Mouse (Mus musculus) heart, adult 2 months (tissue): Measurements from ENCODE around the gene Corin. TPM values are rescaled to one million over a fixed set of nuclear protein-coding genes. Genes with fewer than 3 reads are reported as not detected.

Experiments
- DNase-seq, 2 experiments: peaks; one replicate each; pipeline ENCODE4 v3.0.0; 2021
- H3K27ac ChIP-seq: fragments of 200-600 bp; 2 replicates; pipeline ENCODE4 v1.8.1; 2022
- H3K27me3 ChIP-seq: fragments of 200-500 bp; 2 replicates; pipeline ENCODE4 v1.6.1; 2012; ENCODE audit warnings: mild to moderate bottlenecking, low read length, inconsistent platforms, mixed read lengths; ENCODE audit not compliant: control insufficient read depth, insufficient read depth
- H3K36me3 ChIP-seq: fragments of 200-500 bp; 2 replicates; pipeline ENCODE4 v1.6.1; 2012; ENCODE audit warnings: low read length, inconsistent platforms; ENCODE audit not compliant: control insufficient read depth, insufficient read depth
- H3K4me1 ChIP-seq: fragments of 200-500 bp; 2 replicates; pipeline ENCODE4 v1.6.1; 2011; ENCODE audit warnings: low read length; ENCODE audit not compliant: control insufficient read depth, insufficient read depth
- H3K4me3 ChIP-seq: fragments of 200-600 bp; 2 replicates; pipeline ENCODE4 v1.8.1; 2022
- H3K79me2 ChIP-seq: fragments of 200-500 bp; replicated peaks from 2 replicates; pipeline ENCODE4 v1.6.1; 2012; ENCODE audit warnings: mild to moderate bottlenecking, inconsistent platforms, low read length, moderate library complexity, mixed read lengths; ENCODE audit not compliant: control insufficient read depth, insufficient read depth
- H3K9ac ChIP-seq: fragments of 200-500 bp; 2 replicates; pipeline ENCODE4 v1.6.1; 2012; ENCODE audit warnings: low read depth, mild to moderate bottlenecking, control low read depth, inconsistent platforms, low read length, mixed read lengths
- CTCF ChIP-seq: fragments of 200-600 bp; IDR thresholded peaks from 2 replicates; pipeline ENCODE4 v1.8.1; 2022; ENCODE audit warnings: antibody characterized with exemption, mild to moderate bottlenecking, moderate library complexity
- EP300 ChIP-seq: fragments of 200-500 bp; IDR thresholded peaks from 2 replicates; pipeline ENCODE4 v1.6.1; 2011; ENCODE audit warnings: low read depth, low read length, control low read depth; ENCODE audit not compliant: insufficient read depth
- POLR2A ChIP-seq: fragments of 200-500 bp; IDR thresholded peaks from 2 replicates; pipeline ENCODE4 v1.6.1; 2011; ENCODE audit warnings: mild to moderate bottlenecking, low read depth, low read length, control low read depth; ENCODE audit not compliant: insufficient read depth
- WGBS: fragments of 180-500 bp; shearing (Covaris S2); methylation state at CpG from one replicate; pipeline ENCODE4 v1.1.7; 2018; 5-methylcytosine and 5-hydroxymethylcytosine counted together
- intact Hi-C: fragments of 180-260 bp; cut with DNase I; formaldehyde crosslinking; loops from one replicate; pipeline ENCODE4 v1.15.1; 2025
- polyA plus RNA-seq: library from polyadenylated mRNA; depleted of rRNA; stranded (reverse); fragments of >200 nt; gene quantifications from 2 replicates; pipeline ENCODE4 v1.2.3, GENCODE M21; 2012; rRNA removed
- total RNA-seq, 2 experiments: library from RNA; stranded (reverse); gene quantifications; 2 replicates each; pipeline ENCODE4 v1.2.3; 2021

Gene Corin
- total and polyA plus RNA-seq, 3 experiments = 42.3 to 173 (median 121) TPM

DNA sequence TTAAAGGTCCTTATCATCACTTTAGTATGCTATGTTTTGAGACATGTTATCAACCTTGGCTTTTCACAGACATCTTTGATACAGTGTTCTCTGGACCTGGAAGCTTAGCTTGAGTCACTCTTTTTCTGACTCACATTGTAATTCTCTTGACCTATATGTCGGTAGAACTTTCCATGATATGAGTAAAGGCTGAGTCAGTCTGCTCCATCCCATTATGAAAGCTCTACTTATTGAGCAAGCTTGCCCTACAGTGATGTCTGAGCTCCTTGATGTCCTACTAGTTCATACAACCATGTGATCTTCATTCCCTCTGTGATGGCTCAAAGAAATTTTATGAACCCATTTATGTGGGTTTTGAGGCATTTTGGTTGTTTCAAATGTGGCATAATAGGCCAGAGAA lies 254.1 kb downstream of the Corin start:
- DNase-seq = no peak
- 38% methylated on average over 1 of the region's 1 CpGs for WGBS
- Histone ChIP-seq H3K36me3 (no peaks in the 10 kb centered on the region; the same call in 1 of the 2 replicates), H3K4me3 (no peak overlapping the region), H3K27ac (no peak overlapping the region), H3K4me1 (no peaks in the 10 kb centered on the region), H3K79me2 (no peaks in the 10 kb centered on the region), H3K9ac (no peak overlapping the region), H3K27me3 (no peaks in the 10 kb centered on the region)
- intact Hi-C loops = no loop called here
- TF ChIP-seq POLR2A (no peak), EP300 (no peak), CTCF (no peak)

Other genes with a start within 250 kb of the Corin start
- gene Nfxl1, start 55.2 kb upstream of the Corin start, total RNA-seq = 1 to 10 TPM; 5.8 to 6.2 TPM
- gene Nfxl1, start 55.2 kb upstream of the Corin start, polyA plus RNA-seq = 2.6 and 4.7 TPM in 2 replicates
- not detected for gene Zar1, start 76.8 kb upstream of the Corin start, total RNA-seq
- not detected in 2 replicates for gene Zar1, start 76.8 kb upstream of the Corin start, polyA plus RNA-seq
- not detected for gene Gm5868, start 83.1 kb upstream of the Corin start, total RNA-seq
- not detected in 2 replicates for gene Gm5868, start 83.1 kb upstream of the Corin start, polyA plus RNA-seq
- gene Cnga1, start 139.8 kb upstream of the Corin start, total RNA-seq = not detected
- gene Cnga1, start 139.8 kb upstream of the Corin start, polyA plus RNA-seq = not detected in 2 replicates
- gene Nipal1, start 143.3 kb upstream of the Corin start, total RNA-seq = not detected
- not detected in 2 replicates for gene Nipal1, start 143.3 kb upstream of the Corin start, polyA plus RNA-seq
- gene Txk, start 248.3 kb upstream of the Corin start, total RNA-seq = under 1 TPM; 0.10 to 0.30 TPM
- 0.12 and 0.18 TPM in 2 replicates for gene Txk, start 248.3 kb upstream of the Corin start, polyA plus RNA-seq